Mouse (Mus musculus) embryonic facial prominence, embryonic 13.5 days (tissue): ENCODE measurements around the gene Ephb2. TPM values are rescaled to one million over a fixed set of nuclear protein-coding genes. Genes with fewer than 3 reads are reported as not detected.
A peak's percentile ranks its signal among the peaks of the same experiment; 100 is the strongest.

Experiments
- ATAC-seq: fragments of 200-750 bp; cut with Nextera tagmentation; 2 replicates; pipeline ENCODE4 v1.8.0; 2017; ENCODE audit warnings: low read depth; ENCODE audit not compliant: insufficient number of reproducible peaks, insufficient read depth, low FRiP score, low TSS enrichment
- H3K27ac ChIP-seq: fragments of 300-500 bp; sonication (generic); 2 replicates; pipeline ENCODE4 v1.5.1; 2015; ENCODE audit warnings: moderate library complexity, mild to moderate bottlenecking, inconsistent platforms
- H3K27me3 ChIP-seq: fragments of 300-500 bp; sonication (generic); 2 replicates; pipeline ENCODE4 v1.6.1; 2015; ENCODE audit warnings: mild to moderate bottlenecking, inconsistent platforms
- H3K36me3 ChIP-seq: fragments of 300-500 bp; sonication (generic); 2 replicates; pipeline ENCODE4 v1.6.1; 2015; ENCODE audit warnings: mild to moderate bottlenecking, inconsistent platforms
- H3K4me1 ChIP-seq: fragments of 300-500 bp; sonication (generic); 2 replicates; pipeline ENCODE4 v1.6.1; 2015; ENCODE audit warnings: inconsistent platforms
- H3K4me2 ChIP-seq: fragments of 300-500 bp; sonication (generic); 2 replicates; pipeline ENCODE4 v1.6.1; 2015; ENCODE audit warnings: moderate library complexity, mild to moderate bottlenecking, inconsistent platforms
- H3K4me3 ChIP-seq: fragments of 300-500 bp; sonication (generic); 2 replicates; pipeline ENCODE4 v1.5.1; 2015; ENCODE audit warnings: mild to moderate bottlenecking, inconsistent platforms
- H3K9ac ChIP-seq: fragments of 300-500 bp; sonication (generic); 2 replicates; pipeline ENCODE4 v1.6.1; 2015; ENCODE audit warnings: mild to moderate bottlenecking, inconsistent platforms
- H3K9me3 ChIP-seq: fragments of 300-500 bp; sonication (generic); 2 replicates; pipeline ENCODE4 v1.6.1; 2016; ENCODE audit warnings: inconsistent platforms
- WGBS: fragments of 180-500 bp; shearing (Covaris S2); methylation state at CpG from one replicate; pipeline ENCODE4 v1.1.7; 2015; ENCODE audit warnings: mixed read lengths; 5-methylcytosine and 5-hydroxymethylcytosine counted together
- polyA plus RNA-seq: library from polyadenylated mRNA; unstranded; fragments of >200 nt; fragmentation: Nextera tagmentation; extraction: Ambion mirVana; gene quantifications from 2 replicates; pipeline ENCODE4 v1.2.1, GENCODE M21; 2015

Gene Ephb2
- polyA plus RNA-seq, 1 experiment from 2014 or later = 7.9 TPM

GRCm38 (mm10) chr4:136760882-136761281 is 74.9 kb downstream of the Ephb2 start:
- no peaks in the 10 kb centered on the region for H3K9me3 ChIP-seq
- peaks cover 49% of the 10 kb centered on the region for H3K4me1 ChIP-seq
- H3K36me3 ChIP-seq = peaks cover 11% of the 10 kb centered on the region
- H3K27me3 ChIP-seq = no peaks in the 10 kb centered on the region
- no peak overlapping the region for H3K4me3 ChIP-seq
- ATAC-seq = no peak
- no peak overlapping the region for H3K9ac ChIP-seq
- no peak overlapping the region for H3K27ac ChIP-seq
- 23% methylated on average over 11 of the region's 11 CpGs for WGBS
- no peak overlapping the region for H3K4me2 ChIP-seq

GRCm38 (mm10) chr4:136757096-136757495 is 78.7 kb downstream of the Ephb2 start:
- H3K36me3 ChIP-seq = peaks cover 11% of the 10 kb centered on the region
- H3K9me3 ChIP-seq = no peaks in the 10 kb centered on the region
- H3K27ac ChIP-seq = 0 out of 2 replicates have a peak overlapping the region, but pooled peaks have one; percentile 7
- no peak overlapping the region for H3K9ac ChIP-seq
- H3K27me3 ChIP-seq = peaks cover 3% of the 10 kb centered on the region; the same call in 1 of the 2 replicates
- H3K4me2 ChIP-seq = no peak overlapping the region
- peaks cover 53% of the 10 kb centered on the region for H3K4me1 ChIP-seq
- ATAC-seq = no peak
- WGBS = 60% methylated on average over 4 of the region's 4 CpGs
- no peak overlapping the region for H3K4me3 ChIP-seq

- ATAC-seq = no peak
- Histone ChIP-seq H3K9me3 (no peaks in the 10 kb centered on the region), H3K4me1 (peaks cover 50% of the 10 kb centered on the region), H3K27me3 (peaks cover 7% of the 10 kb centered on the region; the same call in 1 of the 2 replicates), H3K4me3 (no peak overlapping the region), H3K36me3 (peaks cover 11% of the 10 kb centered on the region), H3K9ac (no peak overlapping the region), H3K4me2 (no peak overlapping the region), H3K27ac (0 out of 2 replicates have a peak overlapping the region, but pooled peaks have one; percentile 7)
- WGBS = 55% methylated on average over 6 of the region's 6 CpGs
These were observed 79.3 kb downstream of the Ephb2 start for GRCm38 (mm10) chr4:136756486-136756885.

GRCm38 (mm10) chr4:136755364-136755811 is 80.4 kb downstream of the Ephb2 start:
- Histone ChIP-seq H3K4me3 (peak overlapping the region; percentile 32), H3K9ac (peak overlapping the region; percentile 64), H3K36me3 (peaks cover 11% of the 10 kb centered on the region), H3K9me3 (no peaks in the 10 kb centered on the region), H3K27me3 (peaks cover 14% of the 10 kb centered on the region), H3K27ac (peak overlapping the region; percentile 66), H3K4me2 (peak overlapping the region; percentile 65), H3K4me1 (peaks cover 51% of the 10 kb centered on the region)
- 1% methylated on average over 31 of the region's 31 CpGs for WGBS
- ATAC-seq = peak; percentile 56; the same call in 1 of the 2 replicates

GRCm38 (mm10) chr4:136754256-136754655 is 81.5 kb downstream of the Ephb2 start:
- Histone ChIP-seq H3K4me2 (no peak overlapping the region), H3K36me3 (peaks cover 8% of the 10 kb centered on the region; the same call in 1 of the 2 replicates), H3K27ac (no peak overlapping the region), H3K9ac (no peak overlapping the region; the same call in 1 of the 2 replicates), H3K27me3 (peaks cover 14% of the 10 kb centered on the region), H3K9me3 (no peaks in the 10 kb centered on the region), H3K4me3 (no peak overlapping the region), H3K4me1 (peaks cover 62% of the 10 kb centered on the region)
- WGBS = 83% methylated on average over 8 of the region's 8 CpGs
- ATAC-seq = no peak

- 35% methylated on average over 4 of the region's 4 CpGs for WGBS
- Histone ChIP-seq H3K4me2 (no peak overlapping the region), H3K36me3 (no peaks in the 10 kb centered on the region), H3K27me3 (peaks cover 14% of the 10 kb centered on the region), H3K4me1 (peaks cover 55% of the 10 kb centered on the region), H3K9ac (no peak overlapping the region), H3K4me3 (no peak overlapping the region), H3K9me3 (no peaks in the 10 kb centered on the region), H3K27ac (no peak overlapping the region)
- ATAC-seq = no peak
These were observed 84.3 kb downstream of the Ephb2 start for GRCm38 (mm10) chr4:136751355-136752020.

GRCm38 (mm10) chr4:136750578-136751338 is 85.0 kb downstream of the Ephb2 start:
- no peak overlapping the region for H3K4me3 ChIP-seq
- H3K27ac ChIP-seq = no peak overlapping the region
- H3K4me1 ChIP-seq = peaks cover 49% of the 10 kb centered on the region

GRCm38 (mm10) chr4:136749851-136750577 is 85.8 kb downstream of the Ephb2 start:
- no peaks in the 10 kb centered on the region for H3K36me3 ChIP-seq
- H3K4me1 ChIP-seq = peaks cover 42% of the 10 kb centered on the region
- H3K27me3 ChIP-seq = peaks cover 14% of the 10 kb centered on the region
- no peaks in the 10 kb centered on the region for H3K9me3 ChIP-seq
- H3K4me2 ChIP-seq = no peak overlapping the region
- WGBS = 28% methylated on average over 19 of the region's 19 CpGs
- H3K27ac ChIP-seq = peak overlapping the region; percentile 4; the same call in 1 of the 2 replicates
- H3K9ac ChIP-seq = no peak overlapping the region
- H3K4me3 ChIP-seq = no peak overlapping the region
- peak; percentile 18; the same call in 1 of the 2 replicates for ATAC-seq

More at GRCm38 (mm10) chr4:136750578-136751338, 85.0 kb downstream of the Ephb2 start:
- no peaks in the 10 kb centered on the region for H3K36me3 ChIP-seq
- no peaks in the 10 kb centered on the region for H3K9me3 ChIP-seq
- ATAC-seq = no peak
- no peak overlapping the region for H3K9ac ChIP-seq
- peaks cover 14% of the 10 kb centered on the region for H3K27me3 ChIP-seq
- no peak overlapping the region for H3K4me2 ChIP-seq
- 26% methylated on average over 18 of the region's 19 CpGs for whole genome bisulfite sequencing

GRCm38 (mm10) chr4:136749431-136749830 is 86.4 kb downstream of the Ephb2 start:
- no peaks in the 10 kb centered on the region for H3K9me3 ChIP-seq
- H3K4me1 ChIP-seq = peaks cover 36% of the 10 kb centered on the region
- H3K27ac ChIP-seq = peak overlapping the region; percentile 4; the same call in 1 of the 2 replicates
- no peak for ATAC-seq
- H3K4me2 ChIP-seq = no peak overlapping the region
- 39% methylated on average over 4 of the region's 4 CpGs for WGBS
- H3K9ac ChIP-seq = no peak overlapping the region
- H3K4me3 ChIP-seq = no peak overlapping the region
- H3K27me3 ChIP-seq = peaks cover 14% of the 10 kb centered on the region
- H3K36me3 ChIP-seq = no peaks in the 10 kb centered on the region

GRCm38 (mm10) chr4:136748842-136749392 is 86.9 kb downstream of the Ephb2 start:
- ATAC-seq = no peak
- Histone ChIP-seq H3K9ac (no peak overlapping the region), H3K27ac (peak overlapping the region; percentile 30; the same call in 1 of the 2 replicates), H3K36me3 (no peaks in the 10 kb centered on the region), H3K9me3 (no peaks in the 10 kb centered on the region), H3K4me2 (no peak overlapping the region), H3K4me1 (peaks cover 35% of the 10 kb centered on the region), H3K27me3 (peaks cover 14% of the 10 kb centered on the region), H3K4me3 (no peak overlapping the region)
- 45% methylated on average over 7 of the region's 7 CpGs for WGBS

GRCm38 (mm10) chr4:136746516-136746915 is 89.3 kb downstream of the Ephb2 start:
- WGBS = 77% methylated on average over 1 of the region's 1 CpGs
- H3K4me1 ChIP-seq = peaks cover 55% of the 10 kb centered on the region

More at GRCm38 (mm10) chr4:136746516-136746915, 89.3 kb downstream of the Ephb2 start:
- no peaks in the 10 kb centered on the region for H3K9me3 ChIP-seq
- no peak overlapping the region for H3K27ac ChIP-seq
- H3K36me3 ChIP-seq = no peaks in the 10 kb centered on the region
- H3K4me3 ChIP-seq = no peak overlapping the region
- ATAC-seq = no peak
- no peak overlapping the region for H3K4me2 ChIP-seq
- no peak overlapping the region for H3K9ac ChIP-seq
- peaks cover 8% of the 10 kb centered on the region; the same call in 1 of the 2 replicates for H3K27me3 ChIP-seq
